Mouse (Mus musculus): ENCODE measurements around the gene Fam49a.

Fam49a gene

DNA sequence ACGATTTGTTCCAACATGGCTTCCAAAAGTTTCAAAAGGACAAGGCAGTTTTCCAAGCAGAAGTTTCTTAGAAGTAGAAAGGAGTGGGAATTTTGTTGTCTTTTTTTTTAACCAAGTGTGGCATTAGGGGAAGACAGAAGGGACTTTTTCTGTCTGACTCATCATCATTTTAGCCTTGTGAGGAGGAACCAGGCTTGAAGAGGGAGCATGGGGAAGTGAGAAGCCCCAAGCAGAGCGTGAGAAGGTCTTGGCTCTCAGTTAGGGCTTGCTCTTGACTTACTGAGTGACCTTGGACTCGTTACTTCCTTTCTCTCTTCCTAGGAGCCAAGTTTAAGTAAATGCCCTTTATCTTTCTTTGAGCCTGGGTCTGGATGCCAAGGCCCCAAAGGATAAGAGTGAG, 8.6 kb downstream of the Fam49a start:
- in situ Hi-C loops (cut with MboI): no loop called here

GRCm38 (mm10) chr12:12274115-12274514, 12.2 kb downstream of the Fam49a start:
- in situ Hi-C loops (cut with MboI): no loop called here

DNA sequence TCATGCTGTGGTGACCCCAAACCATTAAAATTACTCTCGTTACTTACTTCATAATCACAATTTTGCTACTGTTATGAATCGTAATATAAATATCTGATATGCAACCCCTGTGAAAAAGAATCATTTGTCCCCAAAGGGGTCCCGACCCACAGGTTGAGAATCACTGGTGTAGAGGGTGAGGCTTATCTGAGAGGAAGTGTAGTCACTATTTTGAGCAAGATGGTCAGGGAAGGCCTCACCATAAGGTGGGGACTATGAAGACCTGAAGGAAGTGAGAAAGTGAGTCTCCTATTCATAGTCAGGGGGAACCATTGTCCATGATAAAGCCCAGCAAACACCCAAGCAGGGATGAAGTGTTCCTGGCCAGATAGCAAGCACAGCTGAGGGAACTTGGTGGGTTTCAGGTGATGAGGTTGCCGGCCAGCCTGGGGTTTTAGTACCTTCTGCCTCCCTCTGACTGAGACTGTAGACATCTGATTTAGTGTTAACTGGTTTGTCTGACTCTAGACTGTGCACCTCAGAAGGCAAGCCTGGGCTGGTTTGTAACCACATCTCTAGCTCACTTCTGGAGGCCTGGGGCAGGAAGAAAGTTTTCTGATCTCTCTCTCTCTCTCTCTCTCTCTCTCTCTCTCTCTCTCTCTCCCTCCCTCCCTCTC, 13.3 kb downstream of the Fam49a start:
- in situ Hi-C loops (cut with MboI): no loop called here

DNA sequence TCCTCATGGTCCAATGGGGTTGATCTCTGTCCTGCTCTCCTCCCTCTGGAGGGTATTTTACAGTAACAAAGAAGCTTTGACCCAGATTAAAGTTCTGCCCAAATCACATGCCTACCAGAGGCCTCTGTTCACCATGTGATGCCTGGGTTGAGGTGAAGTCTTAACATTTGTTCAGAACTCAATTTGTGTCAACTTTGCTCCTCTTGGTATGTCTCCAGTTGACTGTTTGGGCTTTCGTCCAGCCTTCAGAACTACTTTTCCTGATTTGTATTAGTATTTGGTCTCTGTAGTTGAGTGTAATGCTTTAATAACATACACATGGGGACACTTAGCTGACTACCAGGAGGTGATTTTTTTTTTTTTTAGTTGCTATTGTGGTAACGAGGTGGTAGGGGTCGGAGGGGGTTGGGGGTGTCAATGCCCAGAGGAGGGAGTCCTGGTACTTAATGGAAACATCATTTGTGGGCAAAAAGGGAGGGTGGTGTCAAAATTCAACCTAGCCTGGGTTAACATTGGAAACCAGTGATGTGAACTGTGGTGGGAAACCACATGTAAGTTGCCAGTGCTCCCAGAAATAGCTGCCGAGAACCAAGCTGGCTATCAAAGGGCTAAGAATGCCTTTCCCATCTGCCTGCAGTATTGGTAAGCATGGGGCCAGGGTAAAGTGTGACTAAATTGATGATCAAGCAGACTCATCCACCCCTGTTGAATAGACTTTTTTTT, 16.0 kb downstream of the Fam49a start:
- in situ Hi-C loops (cut with MboI): no loop called here

- in situ Hi-C loops (cut with MboI): no loop called here
Observed at GRCm38 (mm10) chr12:12278464-12278872, 16.5 kb downstream of the Fam49a start.

- in situ Hi-C loops (cut with MboI): no loop called here
Observed at GRCm38 (mm10) chr12:12283702-12284288, 21.9 kb downstream of the Fam49a start.

DNA sequence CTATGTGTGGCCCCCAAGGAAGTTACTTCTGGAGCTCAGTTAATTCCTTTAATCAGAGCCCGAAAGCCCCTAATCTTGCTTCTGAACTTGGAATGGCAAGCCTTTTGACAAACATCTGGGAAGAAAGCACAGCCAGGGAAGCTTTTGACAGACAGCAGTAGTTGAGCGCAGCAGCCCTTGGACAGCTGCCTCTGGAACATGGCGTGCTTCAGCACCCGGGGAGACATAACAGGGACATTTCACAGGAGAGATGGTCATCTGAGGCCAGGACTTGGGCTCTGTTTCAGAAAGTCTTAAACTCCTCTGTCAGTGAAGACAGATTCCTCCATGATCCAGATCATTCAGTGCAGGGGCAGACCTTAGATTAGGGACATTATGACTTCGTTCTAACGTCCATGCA, 22.6 kb downstream of the Fam49a start:
- in situ Hi-C loops (cut with MboI): no loop called here

DNA sequence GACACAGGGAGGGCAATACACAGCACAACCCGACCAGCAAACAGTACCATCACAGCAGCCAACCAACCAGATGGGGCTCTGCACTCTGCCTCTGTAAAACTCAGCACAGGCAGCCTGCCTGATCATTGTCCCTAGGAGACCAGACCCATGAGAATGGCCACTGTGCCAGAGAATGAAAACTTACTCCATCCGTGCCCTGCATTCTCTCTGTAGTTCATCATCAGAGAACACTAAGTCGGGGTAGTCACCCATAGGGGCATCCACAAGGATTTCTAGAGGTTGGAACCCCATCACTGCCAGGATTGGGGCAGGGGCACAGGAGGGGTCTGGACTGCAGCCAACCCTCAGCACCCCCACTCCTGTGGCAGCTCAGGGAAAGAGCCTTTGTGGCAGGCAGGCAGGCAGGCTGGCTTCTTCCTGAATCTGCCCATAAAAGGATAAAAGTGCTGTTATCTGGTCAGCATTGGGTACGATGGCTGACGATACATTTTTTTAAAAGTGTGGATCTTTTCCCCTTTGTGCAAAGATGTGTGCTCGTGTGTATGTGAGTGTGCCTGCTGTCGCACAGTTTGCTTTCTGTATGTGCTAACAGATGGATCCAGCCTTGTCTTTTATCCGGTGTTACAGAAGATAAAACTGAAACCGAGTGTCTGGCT, 25.3 kb downstream of the Fam49a start:
- in situ Hi-C loops (cut with MboI): no loop called here

DNA sequence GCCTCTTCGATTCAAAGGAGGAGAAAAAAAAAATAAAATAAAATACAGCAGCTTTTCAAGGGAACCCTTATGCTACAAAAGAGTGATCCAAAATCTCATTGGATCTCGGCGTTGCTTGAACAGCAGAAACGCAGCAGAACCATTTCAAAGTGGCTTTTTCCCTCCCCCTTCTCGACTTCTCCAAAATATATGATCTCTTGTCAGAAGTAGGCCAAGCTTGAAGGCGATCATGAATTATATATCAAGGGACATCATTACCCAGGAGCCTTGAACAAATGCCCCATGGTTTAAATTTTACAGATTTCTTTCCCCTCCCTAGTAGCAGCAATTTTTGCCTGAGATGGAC, 25.8 kb downstream of the Fam49a start:
- in situ Hi-C loops (cut with MboI): no loop called here

DNA sequence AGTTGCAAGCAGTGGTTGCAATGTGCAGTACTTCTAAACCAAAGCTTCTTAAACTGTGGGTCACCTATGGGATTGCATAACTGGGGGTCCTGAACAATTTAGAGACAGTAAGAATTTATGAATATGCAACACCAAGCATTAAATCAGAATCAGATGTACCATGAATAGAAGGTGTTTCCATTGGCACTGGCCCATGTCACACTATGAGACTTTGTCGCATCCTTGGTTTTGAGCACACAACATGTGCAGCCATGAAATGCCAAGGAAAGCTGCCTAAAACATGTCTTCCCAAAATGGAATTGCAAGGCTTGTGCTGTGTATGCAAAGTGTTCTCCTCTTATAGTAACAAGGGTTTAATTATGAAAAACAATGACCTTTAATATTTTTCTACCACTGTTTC, 26.6 kb downstream of the Fam49a start:
- in situ Hi-C loops (cut with MboI): no loop called here

DNA sequence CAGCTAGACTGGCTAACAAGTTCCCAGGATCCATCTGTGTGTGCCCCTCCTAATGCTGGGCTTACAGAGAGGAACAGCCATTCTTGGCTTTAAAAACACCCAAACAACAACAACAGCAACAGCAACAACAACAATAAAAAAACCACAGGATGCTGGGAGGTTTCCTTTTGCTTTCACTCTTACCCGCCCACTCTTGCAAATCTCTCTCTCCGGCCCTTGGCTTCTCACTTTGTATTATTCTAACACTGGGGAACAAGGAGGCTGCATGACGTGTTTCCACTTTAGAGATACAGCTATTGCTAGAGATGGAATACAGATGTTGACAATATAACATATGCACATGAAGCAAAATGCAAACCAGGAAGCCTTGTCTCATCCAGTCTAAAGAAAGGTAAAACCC, 27.7 kb downstream of the Fam49a start:
- in situ Hi-C loops (cut with MboI): no loop called here

DNA sequence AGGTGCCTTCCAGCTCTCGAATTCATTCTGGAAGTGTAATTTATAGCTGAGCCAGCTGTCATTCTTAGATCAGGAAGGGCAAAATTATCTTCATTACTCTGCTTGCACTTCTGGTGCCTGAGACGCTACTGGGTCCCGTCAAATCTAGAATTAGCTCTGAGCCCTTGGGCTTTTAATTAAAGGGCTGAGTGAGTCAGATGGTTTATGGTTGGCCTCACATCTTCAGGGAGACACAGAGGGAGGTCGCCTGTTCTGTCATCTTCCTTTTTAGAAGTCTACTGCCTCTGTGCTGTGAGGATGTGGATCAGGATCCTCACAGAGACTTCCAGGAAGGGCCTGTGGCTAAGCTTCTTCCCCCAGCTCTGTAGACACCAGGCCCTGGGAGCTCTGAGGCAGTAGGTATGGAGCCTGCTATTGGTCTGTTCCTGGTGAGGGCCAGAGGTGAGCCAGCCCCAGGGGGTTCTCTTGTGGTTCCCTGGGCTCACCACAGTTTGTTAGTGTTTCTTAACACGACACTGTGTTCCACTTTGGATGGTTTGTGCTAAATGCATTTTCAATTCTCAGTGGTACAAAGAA, 30.2 kb downstream of the Fam49a start:
- in situ Hi-C loops (cut with MboI): no loop called here

- in situ Hi-C loops (cut with MboI): no loop called here
Observed at GRCm38 (mm10) chr12:12294380-12295171, 32.6 kb downstream of the Fam49a start.

DNA sequence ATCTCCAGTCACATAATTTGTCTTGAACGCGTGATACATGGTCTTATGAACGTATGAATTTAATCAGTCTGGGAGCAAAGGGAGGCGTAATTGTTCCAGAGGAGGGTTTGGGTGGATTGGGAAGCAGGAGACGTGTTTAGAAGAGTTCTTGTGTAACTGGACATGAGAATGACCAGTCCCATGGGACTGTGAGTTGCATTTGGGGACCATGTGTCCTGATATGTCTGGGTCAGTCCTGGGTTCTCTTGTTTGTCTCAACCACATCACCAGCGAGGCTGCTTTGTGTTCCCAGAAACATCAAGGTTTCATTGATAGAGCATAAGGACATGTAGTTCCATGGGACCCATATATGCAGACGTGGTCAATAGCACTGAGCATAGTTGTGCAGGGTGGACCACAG, 36.5 kb downstream of the Fam49a start:
- in situ Hi-C loops (cut with MboI): no loop called here

GRCm38 (mm10) chr12:12299303-12299702, 37.4 kb downstream of the Fam49a start:
- in situ Hi-C loops (cut with MboI): no loop called here

DNA sequence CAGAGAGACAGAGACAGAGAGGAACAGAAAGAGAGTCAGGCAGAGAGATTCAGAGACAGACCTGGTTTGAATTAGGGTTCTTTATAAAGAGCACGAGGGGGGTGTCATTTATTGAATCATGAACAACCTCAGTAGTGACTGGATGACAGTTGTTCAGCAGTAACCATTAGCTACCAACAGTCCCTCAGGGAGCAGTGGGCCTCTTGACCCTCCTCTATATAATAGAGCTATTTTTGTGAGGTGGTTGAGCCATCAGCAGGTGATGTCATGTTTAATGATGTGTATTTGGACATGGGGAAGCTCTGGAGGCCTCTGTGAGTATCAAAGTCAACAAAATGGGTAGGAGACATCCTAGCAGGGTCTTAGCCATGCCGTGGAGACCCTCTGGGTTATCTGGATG, 39.2 kb downstream of the Fam49a start:
- in situ Hi-C loops (cut with MboI): no loop called here

GRCm38 (mm10) chr12:12301815-12302214, 39.9 kb downstream of the Fam49a start:
- in situ Hi-C loops (cut with MboI): no loop called here

GRCm38 (mm10) chr12:12306214-12306613, 44.3 kb downstream of the Fam49a start:
- in situ Hi-C loops (cut with MboI): no loop called here

- in situ Hi-C loops (cut with MboI): no loop called here
Observed at GRCm38 (mm10) chr12:12306814-12307213, 44.9 kb downstream of the Fam49a start.

DNA sequence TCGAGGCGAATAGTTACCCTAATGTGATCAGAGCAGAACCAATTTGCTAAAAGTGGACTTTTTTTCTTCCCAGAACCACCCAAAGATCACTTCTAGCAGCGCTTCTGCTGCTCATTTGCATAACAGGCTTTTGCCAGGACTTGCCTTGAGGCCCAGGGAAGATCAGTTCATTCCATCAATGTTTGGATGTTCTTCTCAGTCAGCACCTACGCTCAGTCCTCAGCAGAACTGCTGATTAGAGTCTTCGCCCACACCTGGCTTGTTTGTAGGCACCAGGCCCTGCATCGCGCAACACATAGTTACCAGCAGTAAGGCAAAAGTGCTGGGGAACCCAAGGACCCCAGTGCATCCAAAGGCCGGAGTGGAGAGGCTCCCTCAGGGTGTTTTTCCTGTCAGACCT, 45.3 kb downstream of the Fam49a start:
- in situ Hi-C loops (cut with MboI): no loop called here

DNA sequence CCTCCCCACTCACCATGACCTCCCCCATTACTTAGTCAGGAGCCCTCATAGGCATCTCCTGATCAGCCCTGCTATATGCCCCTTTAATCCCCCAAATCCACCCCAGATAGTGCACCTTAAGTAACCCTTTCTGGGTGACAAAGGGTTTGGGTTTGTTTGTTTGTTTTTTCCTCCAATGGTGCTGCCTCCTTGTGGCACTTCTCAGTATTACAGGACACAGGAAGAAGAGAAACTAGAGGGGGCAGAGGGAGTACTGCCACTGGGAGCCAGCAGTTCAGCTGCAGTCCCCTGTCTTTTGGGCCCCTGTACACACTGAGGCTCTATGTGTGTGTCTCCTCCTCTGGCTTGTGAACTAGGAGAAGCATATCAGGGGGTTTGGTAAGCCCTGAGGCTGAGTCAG, 51.5 kb downstream of the Fam49a start:
- in situ Hi-C loops (cut with MboI): no loop called here

- in situ Hi-C loops (cut with MboI): no loop called here
Observed at GRCm38 (mm10) chr12:12313919-12314318, 52.0 kb downstream of the Fam49a start.
